25 mouse cellular contexts compared by ENCODE assay signal in genomic region chr8:120018379-120018778, GRCm38 (mm10). TPM values are rescaled to one million over a fixed set of nuclear protein-coding genes. Genes with fewer than 3 reads are reported as not detected.
DNase-seq lines count a peak whose midpoint lies in the region; ATAC-seq and TF ChIP-seq lines count a peak whose summit lies in the region.
"Had no signal": no experiment of that assay in that cellular context is flagged by ENCODE, and none has a peak within 500 bp of the region (broad histone marks: within the 10 kb centered on the region; RNA-seq: fewer than 3 reads in every experiment).

No protein-coding gene starts in this region.

- H3K27ac ChIP-seq in hindbrain, embryonic 11.5 days (ENCODE audit: low read depth, low read length) = no peak overlapping the region
- H3K27ac ChIP-seq in hindbrain, postnatal 0 days = no peak overlapping the region
- H3K27ac ChIP-seq in liver, adult 2 months (replicated peaks; ENCODE audit: insufficient read depth, low read depth, low read length) = no peak overlapping the region
- H3K27ac ChIP-seq in midbrain, embryonic 11.5 days (ENCODE audit: low read depth, low read length) = no peak overlapping the region
- no peak overlapping the region for H3K27ac ChIP-seq in midbrain, embryonic 14.5 days (replicated peaks; ENCODE audit: low read depth, low read length)
- H3K27ac ChIP-seq: embryonic facial prominence, embryonic 13.5 days; embryonic facial prominence, embryonic 15.5 days; forebrain, embryonic 10.5 days; forebrain, embryonic 12.5 days had no signal

- no peak for TF ChIP-seq CTCF in hindbrain, postnatal 0 days (IDR thresholded peaks at IDR 0.05; ENCODE audit: low read depth)
- TF ChIP-seq CTCF in liver, adult 2 months (IDR thresholded peaks at IDR 0.05; ENCODE audit: low read depth, low read length) = no peak

- H3K27me3 ChIP-seq in hindbrain, embryonic 11.5 days (ENCODE audit: control insufficient read depth, insufficient read depth, low read length) = no peaks in the 10 kb centered on the region
- H3K27me3 ChIP-seq in hindbrain, postnatal 0 days (ENCODE audit: insufficient read depth, low read length) = no peaks in the 10 kb centered on the region
- no peaks in the 10 kb centered on the region for H3K27me3 ChIP-seq in liver, adult 2 months (ENCODE audit: control insufficient read depth, insufficient read depth, low read length)
- no peaks in the 10 kb centered on the region for H3K27me3 ChIP-seq in midbrain, embryonic 11.5 days (ENCODE audit: control insufficient read depth, insufficient read depth, low read length)
- H3K27me3 ChIP-seq in midbrain, embryonic 14.5 days (ENCODE audit: control insufficient read depth, insufficient read depth, low read length) = no peaks in the 10 kb centered on the region
- H3K27me3 ChIP-seq: embryonic facial prominence, embryonic 13.5 days; embryonic facial prominence, embryonic 15.5 days; forebrain, embryonic 12.5 days had no signal

- no peaks in the 10 kb centered on the region for H3K79me2 ChIP-seq in liver, adult 2 months (ENCODE audit: control insufficient read depth, insufficient read depth, low read length)

- no peak overlapping the region for H3K4me2 ChIP-seq in hindbrain, embryonic 11.5 days (replicated peaks; ENCODE audit: low read depth, low read length)
- no peak overlapping the region for H3K4me2 ChIP-seq in hindbrain, postnatal 0 days (ENCODE audit: low read depth, low read length)
- H3K4me2 ChIP-seq in midbrain, embryonic 11.5 days = no peak overlapping the region
- H3K4me2 ChIP-seq in midbrain, embryonic 14.5 days (ENCODE audit: low read length) = no peak overlapping the region
- H3K4me2 ChIP-seq: embryonic facial prominence, embryonic 13.5 days; embryonic facial prominence, embryonic 15.5 days; forebrain, embryonic 12.5 days had no signal

- no peak overlapping the region for H3K4me3 ChIP-seq in hindbrain, embryonic 11.5 days (ENCODE audit: low read depth, low read length)
- H3K4me3 ChIP-seq in hindbrain, postnatal 0 days (ENCODE audit: low read length) = no peak overlapping the region
- no peak overlapping the region for H3K4me3 ChIP-seq in liver, adult 2 months (ENCODE audit: insufficient read depth, low read depth, low read length)
- H3K4me3 ChIP-seq in midbrain, embryonic 11.5 days (ENCODE audit: low read depth, low read length) = no peak overlapping the region
- H3K4me3 ChIP-seq in midbrain, embryonic 14.5 days (replicated peaks; ENCODE audit: low read depth, low read length) = no peak overlapping the region
- H3K4me3 ChIP-seq: embryonic facial prominence, embryonic 13.5 days; embryonic facial prominence, embryonic 15.5 days; erythroblast, embryonic 14.5 days; forebrain, embryonic 10.5 days; forebrain, embryonic 12.5 days had no signal

- no peak for ATAC-seq in hindbrain, embryonic 11.5 days (ENCODE audit: low FRiP score)
- no peak for ATAC-seq in hindbrain, postnatal 0 days
- 0 out of 2 replicates have a peak, but pooled peaks have one; percentile 22 for ATAC-seq in midbrain, embryonic 11.5 days (ENCODE audit: low FRiP score)
- no peak for ATAC-seq in midbrain, embryonic 14.5 days (ENCODE audit: low FRiP score, low TSS enrichment)
- ATAC-seq: forebrain, embryonic 14.5 days; forebrain, embryonic 16.5 days had no signal

- H3K9ac ChIP-seq in hindbrain, embryonic 11.5 days (ENCODE audit: low read depth, low read length) = no peak overlapping the region
- H3K9ac ChIP-seq in hindbrain, postnatal 0 days (replicated peaks; ENCODE audit: low read length) = no peak overlapping the region
- H3K9ac ChIP-seq in liver, adult 2 months (ENCODE audit: low read depth, low read length) = no peak overlapping the region
- H3K9ac ChIP-seq in midbrain, embryonic 11.5 days (ENCODE audit: low read length) = no peak overlapping the region
- H3K9ac ChIP-seq in midbrain, embryonic 14.5 days (replicated peaks; ENCODE audit: low read length) = no peak overlapping the region
- H3K9ac ChIP-seq: embryonic facial prominence, embryonic 13.5 days; embryonic facial prominence, embryonic 15.5 days; forebrain, embryonic 12.5 days had no signal

- peak; percentile 53 for DNase-seq in embryo, embryonic 10.5 days (ENCODE audit: low spot score)
- DNase-seq in embryo, embryonic 9.5 days (ENCODE audit: extremely low spot score) = no peak
- peak; percentile 30 for DNase-seq in hindbrain, embryonic 11.5 days (ENCODE audit: low spot score)
- no peak for DNase-seq in hindbrain, postnatal 0 days (ENCODE audit: low spot score)
- DNase-seq in liver, adult 2 months (ENCODE audit: extremely low read depth, low read depth, low spot score) = peak; percentile 77
- no peak for DNase-seq in liver
- DNase-seq in midbrain, embryonic 11.5 days (ENCODE audit: low spot score, missing footprints) = no peak
- DNase-seq in midbrain, embryonic 14.5 days = no peak
- DNase-seq: adrenal gland, adult 2 months; adrenal gland, postnatal 10 days; adrenal gland, postnatal 25 days; cerebellum, adult 11 months; cerebellum, adult 18-20 months; cerebellum, adult 8-10 months; cerebellum, adult 9-11 months; cerebellum, postnatal 14 days; cerebellum, postnatal 36 days had no signal

- WGBS in hindbrain, embryonic 11.5 days = 30% methylated on average over 6 of the region's 6 CpGs
- WGBS in hindbrain, postnatal 0 days = 30% methylated on average over 6 of the region's 6 CpGs
- WGBS in liver, adult 2 months = 68% methylated on average over 6 of the region's 6 CpGs
- WGBS in midbrain, embryonic 11.5 days = 31% methylated on average over 6 of the region's 6 CpGs
- 27% methylated on average over 6 of the region's 6 CpGs for WGBS in midbrain, embryonic 14.5 days

- no peaks in the 10 kb centered on the region for H3K9me3 ChIP-seq in hindbrain, embryonic 11.5 days (ENCODE audit: control insufficient read depth, low read length)
- no peaks in the 10 kb centered on the region for H3K9me3 ChIP-seq in hindbrain, postnatal 0 days (ENCODE audit: low read length)
- H3K9me3 ChIP-seq in midbrain, embryonic 11.5 days (ENCODE audit: control insufficient read depth, low read length) = no peaks in the 10 kb centered on the region
- no peaks in the 10 kb centered on the region for H3K9me3 ChIP-seq in midbrain, embryonic 14.5 days (ENCODE audit: control insufficient read depth, low read length)
- H3K9me3 ChIP-seq: embryonic facial prominence, embryonic 13.5 days; embryonic facial prominence, embryonic 15.5 days; forebrain, embryonic 10.5 days; forebrain, embryonic 12.5 days had no signal

- no peaks in the 10 kb centered on the region for H3K4me1 ChIP-seq in hindbrain, embryonic 11.5 days (replicated peaks; ENCODE audit: control insufficient read depth, insufficient read depth, low read length)
- no peaks in the 10 kb centered on the region for H3K4me1 ChIP-seq in hindbrain, postnatal 0 days (ENCODE audit: insufficient read depth, low read length)
- no peaks in the 10 kb centered on the region for H3K4me1 ChIP-seq in liver, adult 2 months (ENCODE audit: control insufficient read depth, insufficient read depth, low read length)
- peaks cover 3% of the 10 kb centered on the region; the same call in 1 of the 2 replicates for H3K4me1 ChIP-seq in midbrain, embryonic 11.5 days (ENCODE audit: control insufficient read depth, insufficient read depth, low read length)
- H3K4me1 ChIP-seq in midbrain, embryonic 14.5 days (ENCODE audit: control insufficient read depth, insufficient read depth, low read length) = 0 out of 2 replicates have a peak, but pooled peaks cover 5% of the 10 kb centered on the region
- H3K4me1 ChIP-seq: forebrain, embryonic 12.5 days had no signal

- TF ChIP-seq POLR2A in liver, adult 2 months (IDR thresholded peaks at IDR 0.05; ENCODE audit: extremely low read depth, insufficient read depth, low read length) = no peak

- no peaks in the 10 kb centered on the region for H3K36me3 ChIP-seq in hindbrain, embryonic 11.5 days (ENCODE audit: control insufficient read depth, insufficient read depth, low read length)
- H3K36me3 ChIP-seq in hindbrain, postnatal 0 days (ENCODE audit: insufficient read depth, low read length) = no peaks in the 10 kb centered on the region
- no peaks in the 10 kb centered on the region for H3K36me3 ChIP-seq in liver, adult 2 months (ENCODE audit: control insufficient read depth, insufficient read depth, low read length)
- H3K36me3 ChIP-seq in midbrain, embryonic 11.5 days (ENCODE audit: control insufficient read depth, insufficient read depth, low read length) = no peaks in the 10 kb centered on the region
- H3K36me3 ChIP-seq in midbrain, embryonic 14.5 days (ENCODE audit: control insufficient read depth, insufficient read depth, low read length) = no peaks in the 10 kb centered on the region
- H3K36me3 ChIP-seq: embryonic facial prominence, embryonic 13.5 days; embryonic facial prominence, embryonic 15.5 days; forebrain, embryonic 10.5 days; forebrain, embryonic 12.5 days had no signal

RNA-seq across cellular contexts. Expression of gene Crispld2, which starts 26.1 kb away (rescaled TPM):
- polyA plus RNA-seq in hindbrain, embryonic 11.5 days (2014; fragmentation: Nextera tagmentation; extraction: Ambion mirVana) = 2.1 and 2.6 TPM in 2 replicates
- 3.5 and 5.6 TPM in 2 replicates for total RNA-seq in hindbrain, postnatal 0 days (2014; rRNA removed)
- 2.5 and 2.6 TPM in 2 replicates for polyA plus RNA-seq in hindbrain, postnatal 0 days (2015; fragmentation: Nextera tagmentation; extraction: Ambion mirVana)
- total RNA-seq in liver, adult 2 months (2014; rRNA removed) = 0.27 and 0.28 TPM in 2 replicates
- polyA plus RNA-seq in liver, adult 2 months (2012; rRNA removed) = 0.57 and 0.72 TPM in 2 replicates
- 2.3 and 2.9 TPM in 2 replicates for polyA plus RNA-seq in midbrain, embryonic 11.5 days (2014; fragmentation: Nextera tagmentation; extraction: Ambion mirVana)
- polyA plus RNA-seq in midbrain, embryonic 14.5 days (2014; fragmentation: Nextera tagmentation; extraction: Ambion mirVana) = 0.66 and 1.1 TPM in 2 replicates
- total RNA-seq: common myeloid progenitor, adult 5-6 weeks had no signal
- polyA plus RNA-seq: erythroblast, embryonic 14.5 days had no signal

Comparison
In these comparisons a context has a peak if more than half of its experiments do, and no peak if none do; other contexts are left out.
1. DNase-seq: peak in embryo, embryonic 10.5 days (single experiment), hindbrain, embryonic 11.5 days (single experiment) and liver, adult 2 months (single experiment); none in embryo, embryonic 9.5 days (single experiment), hindbrain, postnatal 0 days (single experiment), liver (single experiment), midbrain, embryonic 11.5 days (single experiment) and midbrain, embryonic 14.5 days (single experiment).